Mouse (Mus musculus): ENCODE measurements around the gene Traf1. TPM values are rescaled to one million over a fixed set of nuclear protein-coding genes. Genes with fewer than 3 reads are reported as not detected.

Traf1 gene
- polyA plus RNA-seq, 1 experiment from 2014 or later, result 2.5 TPM

- H3K36me3 ChIP-seq, result no peaks in the 10 kb centered on the region
- peaks cover 7% of the 10 kb centered on the region; the same call in 1 of the 2 replicates for H3K4me1 ChIP-seq (replicated peaks)
- 60% methylated on average over 3 of the region's 3 CpGs for WGBS
- no peaks in the 10 kb centered on the region for H3K9me3 ChIP-seq
- ATAC-seq, result no peak
- H3K4me2 ChIP-seq (replicated peaks), result no peak overlapping the region
- no peak overlapping the region for H3K4me3 ChIP-seq (replicated peaks)
- no peak overlapping the region for H3K27ac ChIP-seq
- no peaks in the 10 kb centered on the region for H3K27me3 ChIP-seq (replicated peaks)
- no peak overlapping the region for H3K9ac ChIP-seq
Measured at GRCm38 (mm10) chr2:34979459-34980011, 18.0 kb upstream of the Traf1 start.

GRCm38 (mm10) chr2:34978226-34978625 lies 16.7 kb upstream of the Traf1 start:
- Histone ChIP-seq H3K4me2 (replicated peaks) (no peak overlapping the region), H3K9me3 (no peaks in the 10 kb centered on the region), H3K9ac (no peak overlapping the region), H3K27ac (no peak overlapping the region), H3K27me3 (replicated peaks) (no peaks in the 10 kb centered on the region), H3K4me3 (replicated peaks) (no peak overlapping the region), H3K36me3 (no peaks in the 10 kb centered on the region), H3K4me1 (replicated peaks) (peaks cover 7% of the 10 kb centered on the region; the same call in 1 of the 2 replicates)
- no peak for ATAC-seq
- WGBS, result 94% methylated on average over 2 of the region's 2 CpGs

GRCm38 (mm10) chr2:34976945-34977658 lies 15.5 kb upstream of the Traf1 start:
- ATAC-seq, result peak; percentile 34; the same call in 1 of the 2 replicates
- 71% methylated on average over 8 of the region's 8 CpGs for WGBS
- Histone ChIP-seq H3K9ac (no peak overlapping the region), H3K36me3 (no peaks in the 10 kb centered on the region), H3K9me3 (no peaks in the 10 kb centered on the region), H3K27me3 (replicated peaks) (no peaks in the 10 kb centered on the region), H3K4me2 (replicated peaks) (no peak overlapping the region), H3K27ac (no peak overlapping the region), H3K4me1 (replicated peaks) (peaks cover 1% of the 10 kb centered on the region; the same call in 1 of the 2 replicates), H3K4me3 (replicated peaks) (no peak overlapping the region)

- H3K36me3 ChIP-seq, result no peaks in the 10 kb centered on the region
- no peak overlapping the region for H3K4me3 ChIP-seq (replicated peaks)
- H3K27ac ChIP-seq, result no peak overlapping the region
- no peak overlapping the region for H3K4me2 ChIP-seq (replicated peaks)
- no peak overlapping the region for H3K9ac ChIP-seq
- H3K9me3 ChIP-seq, result no peaks in the 10 kb centered on the region
- 90% methylated on average over 6 of the region's 6 CpGs for WGBS
- ATAC-seq, result no peak
- no peaks in the 10 kb centered on the region for H3K27me3 ChIP-seq (replicated peaks)
- H3K4me1 ChIP-seq (replicated peaks), result no peaks in the 10 kb centered on the region
Measured at GRCm38 (mm10) chr2:34976447-34976846, 14.9 kb upstream of the Traf1 start.

- 77% methylated on average over 8 of the region's 8 CpGs for WGBS
- Histone ChIP-seq H3K27me3 (replicated peaks) (no peaks in the 10 kb centered on the region), H3K4me1 (replicated peaks) (no peaks in the 10 kb centered on the region)
Measured at GRCm38 (mm10) chr2:34973087-34973486, 11.5 kb upstream of the Traf1 start.

GRCm38 (mm10) chr2:34971080-34971888 lies 9.7 kb upstream of the Traf1 start:
- 62% methylated on average over 11 of the region's 11 CpGs for WGBS
- H3K27me3 ChIP-seq (replicated peaks), result no peaks in the 10 kb centered on the region
- no peak overlapping the region for H3K27ac ChIP-seq
- no peak overlapping the region for H3K4me2 ChIP-seq (replicated peaks)
- no peaks in the 10 kb centered on the region for H3K9me3 ChIP-seq
- H3K4me3 ChIP-seq (replicated peaks), result no peak overlapping the region
- no peaks in the 10 kb centered on the region for H3K36me3 ChIP-seq
- H3K9ac ChIP-seq, result no peak overlapping the region
- H3K4me1 ChIP-seq (replicated peaks), result no peaks in the 10 kb centered on the region
- ATAC-seq, result no peak

More at GRCm38 (mm10) chr2:34973087-34973486, 11.5 kb upstream of the Traf1 start:
- Histone ChIP-seq H3K27ac (no peak overlapping the region), H3K4me3 (replicated peaks) (no peak overlapping the region), H3K4me2 (replicated peaks) (no peak overlapping the region), H3K9me3 (no peaks in the 10 kb centered on the region), H3K36me3 (no peaks in the 10 kb centered on the region), H3K9ac (no peak overlapping the region)
- ATAC-seq, result no peak

- Histone ChIP-seq H3K4me2 (replicated peaks) (no peak overlapping the region), H3K27ac (no peak overlapping the region), H3K9me3 (no peaks in the 10 kb centered on the region), H3K36me3 (no peaks in the 10 kb centered on the region), H3K9ac (no peak overlapping the region), H3K27me3 (replicated peaks) (no peaks in the 10 kb centered on the region), H3K4me1 (replicated peaks) (no peaks in the 10 kb centered on the region), H3K4me3 (replicated peaks) (no peak overlapping the region)
- WGBS, result 33% methylated on average over 9 of the region's 9 CpGs
- ATAC-seq, result 0 out of 2 replicates have a peak, but pooled peaks have one; percentile 44
Measured at GRCm38 (mm10) chr2:34970092-34970750, 8.6 kb upstream of the Traf1 start.

- H3K4me3 ChIP-seq (replicated peaks), result no peak overlapping the region
- no peaks in the 10 kb centered on the region for H3K27me3 ChIP-seq (replicated peaks)
- 67% methylated on average over 7 of the region's 7 CpGs for WGBS
- no peak overlapping the region for H3K4me2 ChIP-seq (replicated peaks)
- no peak for ATAC-seq
- H3K27ac ChIP-seq, result no peak overlapping the region
- H3K4me1 ChIP-seq (replicated peaks), result no peaks in the 10 kb centered on the region
- H3K36me3 ChIP-seq, result no peaks in the 10 kb centered on the region
- H3K9ac ChIP-seq, result no peak overlapping the region
- H3K9me3 ChIP-seq, result no peaks in the 10 kb centered on the region
Measured at GRCm38 (mm10) chr2:34969166-34969565, 7.6 kb upstream of the Traf1 start.

- H3K4me3 ChIP-seq (replicated peaks), result no peak overlapping the region
- WGBS, result 88% methylated on average over 8 of the region's 8 CpGs
- H3K36me3 ChIP-seq, result no peaks in the 10 kb centered on the region
- ATAC-seq, result no peak
- no peaks in the 10 kb centered on the region for H3K9me3 ChIP-seq
- peaks cover 7% of the 10 kb centered on the region; the same call in 1 of the 2 replicates for H3K4me1 ChIP-seq (replicated peaks)
- no peak overlapping the region for H3K4me2 ChIP-seq (replicated peaks)
- no peaks in the 10 kb centered on the region for H3K27me3 ChIP-seq (replicated peaks)
- no peak overlapping the region for H3K9ac ChIP-seq
- no peak overlapping the region for H3K27ac ChIP-seq
Measured at GRCm38 (mm10) chr2:34966243-34966934, 4.8 kb upstream of the Traf1 start.

GRCm38 (mm10) chr2:34965806-34966205 lies 4.2 kb upstream of the Traf1 start:
- no peak overlapping the region for H3K9ac ChIP-seq
- H3K4me2 ChIP-seq (replicated peaks), result no peak overlapping the region
- no peak overlapping the region for H3K4me3 ChIP-seq (replicated peaks)
- no peak for ATAC-seq
- peaks cover 13% of the 10 kb centered on the region; the same call in 1 of the 2 replicates for H3K4me1 ChIP-seq (replicated peaks)
- H3K27ac ChIP-seq, result no peak overlapping the region
- no peaks in the 10 kb centered on the region for H3K27me3 ChIP-seq (replicated peaks)
- 74% methylated on average over 8 of the region's 8 CpGs for WGBS
- no peaks in the 10 kb centered on the region for H3K36me3 ChIP-seq
- no peaks in the 10 kb centered on the region for H3K9me3 ChIP-seq

GRCm38 (mm10) chr2:34965293-34965692 lies 3.7 kb upstream of the Traf1 start:
- Histone ChIP-seq H3K27me3 (replicated peaks) (no peaks in the 10 kb centered on the region), H3K4me2 (replicated peaks) (0 out of 2 replicates have a peak overlapping the region, but pooled peaks have one; percentile 12), H3K4me3 (replicated peaks) (no peak overlapping the region), H3K9ac (no peak overlapping the region), H3K27ac (no peak overlapping the region), H3K4me1 (replicated peaks) (peaks cover 13% of the 10 kb centered on the region; the same call in 1 of the 2 replicates), H3K36me3 (no peaks in the 10 kb centered on the region), H3K9me3 (no peaks in the 10 kb centered on the region)
- 31% methylated on average over 9 of the region's 9 CpGs for WGBS
- peak; percentile 86 for ATAC-seq

Data from intestine, embryonic 15.5 days (tissue).